Mouse (Mus musculus) urinary bladder, postnatal 0 days (tissue): ENCODE results near the gene F2rl2. TPM values are rescaled to one million over a fixed set of nuclear protein-coding genes. Genes with fewer than 3 reads are reported as not detected.

Experiments used
- polyA plus RNA-seq: library from polyadenylated mRNA; unstranded; fragments of >200 nt; fragmentation: Nextera tagmentation; extraction: Ambion mirVana; gene quantifications from 2 replicates; pipeline ENCODE4 v1.2.1, GENCODE M21; 2015

F2rl2 gene
- 0.16 and 0.30 TPM in 2 replicates for polyA plus RNA-seq

DNA sequence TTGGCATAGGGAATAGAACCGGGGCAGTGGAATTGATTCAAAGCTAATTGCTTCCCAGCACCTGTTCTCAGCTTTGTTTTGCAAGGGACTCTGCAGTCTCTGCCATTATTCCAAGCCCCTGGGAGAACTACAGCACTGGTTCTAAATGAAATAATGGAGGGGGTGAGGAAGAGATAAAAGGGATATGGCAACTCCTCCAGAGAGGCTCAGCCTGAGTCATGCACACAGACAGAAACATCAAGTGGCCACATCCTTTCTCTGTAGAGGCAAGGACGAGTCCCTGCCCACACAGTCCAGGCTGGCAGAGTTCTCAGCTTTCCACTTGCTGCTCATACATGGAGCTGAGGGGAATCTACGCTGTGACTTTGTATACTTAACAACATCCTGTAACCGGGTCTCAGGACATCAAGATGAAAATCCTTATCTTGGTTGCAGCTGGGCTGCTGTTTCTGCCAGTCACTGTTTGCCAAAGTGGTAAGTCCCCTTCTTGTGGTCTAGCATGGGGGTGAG, at the start of gene F2rl2:
Gene F2rl2, plus strand, starts transcription at position 200 of the 510 bp plus-strand sequence.

Other genes starting within 250 kb of the F2rl2 start
- not detected in 2 replicates for gene S100z, start 218.1 kb upstream of the F2rl2 start, polyA plus RNA-seq
- gene F2rl1, start 171.6 kb upstream of the F2rl2 start, polyA plus RNA-seq: 1.6 and 1.8 TPM in 2 replicates
- gene F2r, start 78.4 kb upstream of the F2rl2 start, polyA plus RNA-seq: 17.8 and 25.1 TPM in 2 replicates
- gene Iqgap2, start 195.1 kb downstream of the F2rl2 start, polyA plus RNA-seq: 2.2 and 2.6 TPM in 2 replicates